Mouse (Mus musculus): ENCODE results near the gene Qtrt2. TPM values are rescaled to one million over a fixed set of nuclear protein-coding genes. Genes with fewer than 3 reads are reported as not detected.

The Qtrt2 gene
- polyA plus RNA-seq, 2 experiments, result 31.2 to 57.5 TPM

- no peaks in the 10 kb centered on the region for H3K9me3 ChIP-seq (ENCODE audit: control insufficient read depth, low read length)
- no peaks in the 10 kb centered on the region for H3K36me3 ChIP-seq (ENCODE audit: control insufficient read depth, insufficient read depth, low read length)
- no peaks in the 10 kb centered on the region for H3K4me1 ChIP-seq (ENCODE audit: control insufficient read depth, insufficient read depth, low read length)
- no peak for DNase-seq (ENCODE audit: low spot score)
- H3K9ac ChIP-seq (ENCODE audit: low read depth, low read length, severe bottlenecking), result no peak overlapping the region
- 53% methylated on average over 3 of the region's 3 CpGs for WGBS
- TF ChIP-seq POLR2A (IDR thresholded peaks at IDR 0.05; ENCODE audit: borderline replicate concordance, extremely low read depth, insufficient read depth, insufficient read length), result no peak
- H3K4me2 ChIP-seq (replicated peaks; ENCODE audit: low read depth, low read length, severe bottlenecking), result no peak overlapping the region
- H3K27ac ChIP-seq (replicated peaks; ENCODE audit: low read depth, low read length), result no peak overlapping the region
- no peak overlapping the region for H3K4me3 ChIP-seq (replicated peaks; ENCODE audit: low read length)
- no peaks in the 10 kb centered on the region for H3K27me3 ChIP-seq (ENCODE audit: control insufficient read depth, insufficient read depth, low read length)
- ATAC-seq (ENCODE audit: low FRiP score, low read depth), result no peak
These were observed 8.8 kb upstream of the Qtrt2 start for GRCm38 (mm10) chr16:43935367-43935766.

- Histone ChIP-seq H3K27me3 (ENCODE audit: control insufficient read depth, insufficient read depth, low read length) (no peaks in the 10 kb centered on the region), H3K9ac (ENCODE audit: low read depth, low read length, severe bottlenecking) (no peak overlapping the region), H3K27ac (replicated peaks; ENCODE audit: low read depth, low read length) (no peak overlapping the region), H3K4me3 (replicated peaks; ENCODE audit: low read length) (no peak overlapping the region), H3K36me3 (ENCODE audit: control insufficient read depth, insufficient read depth, low read length) (no peaks in the 10 kb centered on the region), H3K4me2 (replicated peaks; ENCODE audit: low read depth, low read length, severe bottlenecking) (no peak overlapping the region), H3K9me3 (ENCODE audit: control insufficient read depth, low read length) (no peaks in the 10 kb centered on the region), H3K4me1 (ENCODE audit: control insufficient read depth, insufficient read depth, low read length) (no peaks in the 10 kb centered on the region)
- WGBS, result 70% methylated on average over 8 of the region's 8 CpGs
- TF ChIP-seq POLR2A (IDR thresholded peaks at IDR 0.05; ENCODE audit: borderline replicate concordance, extremely low read depth, insufficient read depth, insufficient read length), result no peak
- no peak for DNase-seq (ENCODE audit: low spot score)
- ATAC-seq (ENCODE audit: low FRiP score, low read depth), result no peak
These were observed 8.2 kb upstream of the Qtrt2 start for GRCm38 (mm10) chr16:43934856-43935255.

GRCm38 (mm10) chr16:43933041-43933440, 6.4 kb upstream of the Qtrt2 start:
- H3K4me1 ChIP-seq (ENCODE audit: control insufficient read depth, insufficient read depth, low read length), result no peaks in the 10 kb centered on the region
- DNase-seq (ENCODE audit: low spot score), result no peak

GRCm38 (mm10) chr16:43932319-43932718, 5.7 kb upstream of the Qtrt2 start:
- no peak for ATAC-seq (ENCODE audit: low FRiP score, low read depth)
- H3K36me3 ChIP-seq (ENCODE audit: control insufficient read depth, insufficient read depth, low read length), result no peaks in the 10 kb centered on the region
- no peak for TF ChIP-seq POLR2A (IDR thresholded peaks at IDR 0.05; ENCODE audit: borderline replicate concordance, extremely low read depth, insufficient read depth, insufficient read length)
- no peak overlapping the region for H3K9ac ChIP-seq (ENCODE audit: low read depth, low read length, severe bottlenecking)
- no peaks in the 10 kb centered on the region for H3K27me3 ChIP-seq (ENCODE audit: control insufficient read depth, insufficient read depth, low read length)
- no peaks in the 10 kb centered on the region for H3K4me1 ChIP-seq (ENCODE audit: control insufficient read depth, insufficient read depth, low read length)
- H3K4me3 ChIP-seq (replicated peaks; ENCODE audit: low read length), result no peak overlapping the region
- WGBS, result 87% methylated on average over 7 of the region's 7 CpGs
- no peak overlapping the region for H3K27ac ChIP-seq (replicated peaks; ENCODE audit: low read depth, low read length)
- no peak overlapping the region for H3K4me2 ChIP-seq (replicated peaks; ENCODE audit: low read depth, low read length, severe bottlenecking)
- no peaks in the 10 kb centered on the region for H3K9me3 ChIP-seq (ENCODE audit: control insufficient read depth, low read length)
- DNase-seq (ENCODE audit: low spot score), result no peak

More at GRCm38 (mm10) chr16:43933041-43933440, 6.4 kb upstream of the Qtrt2 start:
- no peak for TF ChIP-seq POLR2A (IDR thresholded peaks at IDR 0.05; ENCODE audit: borderline replicate concordance, extremely low read depth, insufficient read depth, insufficient read length)
- no peak overlapping the region for H3K9ac ChIP-seq (ENCODE audit: low read depth, low read length, severe bottlenecking)
- H3K27ac ChIP-seq (replicated peaks; ENCODE audit: low read depth, low read length), result no peak overlapping the region
- H3K9me3 ChIP-seq (ENCODE audit: control insufficient read depth, low read length), result no peaks in the 10 kb centered on the region
- no peaks in the 10 kb centered on the region for H3K27me3 ChIP-seq (ENCODE audit: control insufficient read depth, insufficient read depth, low read length)
- H3K4me2 ChIP-seq (replicated peaks; ENCODE audit: low read depth, low read length, severe bottlenecking), result no peak overlapping the region
- no peak overlapping the region for H3K4me3 ChIP-seq (replicated peaks; ENCODE audit: low read length)
- ATAC-seq (ENCODE audit: low FRiP score, low read depth), result no peak
- WGBS, result 82% methylated on average over 6 of the region's 6 CpGs
- no peaks in the 10 kb centered on the region for H3K36me3 ChIP-seq (ENCODE audit: control insufficient read depth, insufficient read depth, low read length)

- DNase-seq (ENCODE audit: low spot score), result no peak
- H3K9ac ChIP-seq (ENCODE audit: low read depth, low read length, severe bottlenecking), result no peak overlapping the region
- WGBS, result 65% methylated on average over 3 of the region's 3 CpGs
- ATAC-seq (ENCODE audit: low FRiP score, low read depth), result no peak
- H3K9me3 ChIP-seq (ENCODE audit: control insufficient read depth, low read length), result no peaks in the 10 kb centered on the region
- no peaks in the 10 kb centered on the region for H3K36me3 ChIP-seq (ENCODE audit: control insufficient read depth, insufficient read depth, low read length)
- H3K4me2 ChIP-seq (replicated peaks; ENCODE audit: low read depth, low read length, severe bottlenecking), result no peak overlapping the region
- no peaks in the 10 kb centered on the region for H3K4me1 ChIP-seq (ENCODE audit: control insufficient read depth, insufficient read depth, low read length)
- no peaks in the 10 kb centered on the region for H3K27me3 ChIP-seq (ENCODE audit: control insufficient read depth, insufficient read depth, low read length)
- H3K27ac ChIP-seq (replicated peaks; ENCODE audit: low read depth, low read length), result no peak overlapping the region
- H3K4me3 ChIP-seq (replicated peaks; ENCODE audit: low read length), result no peak overlapping the region
- TF ChIP-seq POLR2A (IDR thresholded peaks at IDR 0.05; ENCODE audit: borderline replicate concordance, extremely low read depth, insufficient read depth, insufficient read length), result no peak
These were observed 4.9 kb upstream of the Qtrt2 start for GRCm38 (mm10) chr16:43931502-43931901.

GRCm38 (mm10) chr16:43930577-43930976, 4.0 kb upstream of the Qtrt2 start:
- Histone ChIP-seq H3K27ac (replicated peaks; ENCODE audit: low read depth, low read length) (no peak overlapping the region), H3K27me3 (ENCODE audit: control insufficient read depth, insufficient read depth, low read length) (no peaks in the 10 kb centered on the region), H3K9me3 (ENCODE audit: control insufficient read depth, low read length) (no peaks in the 10 kb centered on the region), H3K4me1 (ENCODE audit: control insufficient read depth, insufficient read depth, low read length) (no peaks in the 10 kb centered on the region), H3K36me3 (ENCODE audit: control insufficient read depth, insufficient read depth, low read length) (no peaks in the 10 kb centered on the region), H3K4me2 (replicated peaks; ENCODE audit: low read depth, low read length, severe bottlenecking) (no peak overlapping the region), H3K4me3 (replicated peaks; ENCODE audit: low read length) (no peak overlapping the region), H3K9ac (ENCODE audit: low read depth, low read length, severe bottlenecking) (no peak overlapping the region)
- TF ChIP-seq POLR2A (IDR thresholded peaks at IDR 0.05; ENCODE audit: borderline replicate concordance, extremely low read depth, insufficient read depth, insufficient read length), result no peak
- ATAC-seq (ENCODE audit: low FRiP score, low read depth) (no peak), DNase-seq (ENCODE audit: low spot score) (no peak)
